Mouse (Mus musculus) bone marrow, adult 2 months (tissue): Measurements from ENCODE around the gene Ctla4.

ENCODE experiments used
- CTCF ChIP-seq: fragments of 200-500 bp; IDR thresholded peaks from 2 replicates; pipeline ENCODE4 v1.5.1; 2011; ENCODE audit warnings: low read length, control low read depth; ENCODE audit not compliant: control insufficient read depth, insufficient read depth
- POLR2A ChIP-seq: fragments of 200-500 bp; IDR thresholded peaks from 2 replicates; pipeline ENCODE4 v1.6.1; 2011; ENCODE audit warnings: low read depth, mild to moderate bottlenecking, control low read depth, low read length, borderline replicate concordance; ENCODE audit not compliant: control insufficient read depth

DNA sequence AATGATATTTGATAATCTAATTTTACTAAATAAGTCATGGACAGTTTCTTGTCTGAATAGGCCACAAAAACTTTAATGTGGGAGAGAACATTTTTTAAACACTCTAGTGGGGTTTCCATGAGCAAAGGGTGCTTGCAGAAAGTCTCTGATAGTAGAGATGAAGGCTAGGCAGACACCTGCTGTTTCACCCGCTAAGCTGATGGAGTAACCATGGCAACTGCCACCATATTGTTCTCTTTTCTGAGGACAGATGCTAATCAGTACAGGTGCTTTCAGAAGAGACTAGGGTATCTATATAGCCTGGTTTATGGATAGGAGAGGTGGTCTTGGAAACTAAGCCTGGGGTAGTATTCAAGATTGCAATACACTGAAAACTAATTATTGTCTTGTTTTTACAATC lies 24.0 kb downstream of the Ctla4 start:
- TF ChIP-seq CTCF: no peak
- TF ChIP-seq POLR2A: no peak
